Mouse (Mus musculus) thymus, adult 2 months (tissue): ENCODE results near the gene Cln6. TPM values are rescaled to one million over a fixed set of nuclear protein-coding genes. Genes with fewer than 3 reads are reported as not detected.
A peak's percentile ranks its signal among the peaks of the same experiment; 100 is the strongest.

Source experiments
- DNase-seq: peaks from one replicate; pipeline ENCODE4 v3.0.0; 2021
- H3K27ac ChIP-seq: fragments of 200-500 bp; 2 replicates; pipeline ENCODE4 v1.5.1; 2012; ENCODE audit warnings: low read length, control low read depth; ENCODE audit not compliant: control insufficient read depth, insufficient read depth
- H3K27me3 ChIP-seq: fragments of 200-500 bp; 2 replicates; pipeline ENCODE4 v1.6.1; 2012; ENCODE audit warnings: mild to moderate bottlenecking, low read length, moderate library complexity, mixed read lengths; ENCODE audit not compliant: control insufficient read depth, insufficient read depth
- H3K36me3 ChIP-seq: fragments of 200-500 bp; 2 replicates; pipeline ENCODE4 v1.6.1; 2012; ENCODE audit warnings: mild to moderate bottlenecking, low read length, moderate library complexity; ENCODE audit not compliant: control insufficient read depth, insufficient read depth
- H3K4me1 ChIP-seq: fragments of 200-500 bp; replicated peaks from 2 replicates; pipeline ENCODE4 v1.6.1; 2012; ENCODE audit warnings: low read length; ENCODE audit not compliant: control insufficient read depth, insufficient read depth
- H3K4me3 ChIP-seq: fragments of 200-500 bp; 2 replicates; pipeline ENCODE4 v1.5.1; 2012; ENCODE audit warnings: mild to moderate bottlenecking, low read length, control low read depth, moderate library complexity; ENCODE audit not compliant: control insufficient read depth, insufficient read depth
- CTCF ChIP-seq: fragments of 200-500 bp; IDR thresholded peaks from 2 replicates; pipeline ENCODE4 v1.5.1; 2012; ENCODE audit warnings: mild to moderate bottlenecking, control low read depth, low read length, moderate library complexity, borderline replicate concordance; ENCODE audit not compliant: control insufficient read depth, poor library complexity, insufficient read depth; ENCODE audit errors: extremely low read depth
- POLR2A ChIP-seq: fragments of 200-500 bp; IDR thresholded peaks from 2 replicates; pipeline ENCODE4 v1.6.1; 2012; ENCODE audit warnings: mild to moderate bottlenecking, low read length, control low read depth, moderate library complexity; ENCODE audit not compliant: control insufficient read depth, poor library complexity, insufficient read depth; ENCODE audit errors: extremely low read depth
- WGBS: fragments of 180-500 bp; shearing (Covaris S2); methylation state at CpG from one replicate; pipeline ENCODE4 v1.1.7; 2018; 5-methylcytosine and 5-hydroxymethylcytosine counted together
- polyA plus RNA-seq: library from polyadenylated mRNA; depleted of rRNA; stranded (reverse); fragments of >200 nt; gene quantifications from 2 replicates; pipeline ENCODE4 v1.2.3, GENCODE M21; 2012

The Cln6 gene
- polyA plus RNA-seq, 1 experiment, result 83.6 TPM

GRCm38 (mm10) chr9:62843356-62844024 is 4.9 kb downstream of the Cln6 start:
- Histone ChIP-seq H3K27ac (no peak overlapping the region), H3K36me3 (no peaks in the 10 kb centered on the region), H3K4me1 (peaks cover 16% of the 10 kb centered on the region), H3K4me3 (no peak overlapping the region), H3K27me3 (no peaks in the 10 kb centered on the region)
- TF ChIP-seq CTCF (no peak), POLR2A (no peak)
- 94% methylated on average over 10 of the region's 10 CpGs for WGBS
- no peak for DNase-seq

- 98% methylated on average over 5 of the region's 5 CpGs for WGBS
Observed at GRCm38 (mm10) chr9:62844461-62844860, 5.9 kb downstream of the Cln6 start.

GRCm38 (mm10) chr9:62847694-62848093 is 9.1 kb downstream of the Cln6 start:
- no peaks in the 10 kb centered on the region for H3K27me3 ChIP-seq
- WGBS, result 4% methylated on average over 3 of the region's 3 CpGs
- TF ChIP-seq POLR2A, result no peak
- peak; percentile 99 for TF ChIP-seq CTCF
- DNase-seq, result peak; percentile 87
- H3K27ac ChIP-seq, result no peak overlapping the region
- H3K36me3 ChIP-seq, result no peaks in the 10 kb centered on the region
- peaks cover 28% of the 10 kb centered on the region for H3K4me1 ChIP-seq
- no peak overlapping the region for H3K4me3 ChIP-seq

More at GRCm38 (mm10) chr9:62844461-62844860, 5.9 kb downstream of the Cln6 start:
- H3K4me1 ChIP-seq, result peaks cover 12% of the 10 kb centered on the region
- TF ChIP-seq POLR2A (no peak), CTCF (no peak)
- H3K36me3 ChIP-seq, result no peaks in the 10 kb centered on the region
- no peak for DNase-seq
- no peak overlapping the region for H3K27ac ChIP-seq
- no peaks in the 10 kb centered on the region for H3K27me3 ChIP-seq
- no peak overlapping the region for H3K4me3 ChIP-seq

- 96% methylated on average over 3 of the region's 3 CpGs for WGBS
- Histone ChIP-seq H3K27ac (no peak overlapping the region), H3K4me1 (peaks cover 29% of the 10 kb centered on the region), H3K27me3 (no peaks in the 10 kb centered on the region), H3K36me3 (no peaks in the 10 kb centered on the region), H3K4me3 (no peak overlapping the region)
- TF ChIP-seq POLR2A, result no peak
- TF ChIP-seq CTCF, result no peak
- DNase-seq, result no peak
Observed at GRCm38 (mm10) chr9:62848641-62849040, 10.1 kb downstream of the Cln6 start.

GRCm38 (mm10) chr9:62851571-62851970 is 13.0 kb downstream of the Cln6 start:
- peak; percentile 73 for DNase-seq
- Histone ChIP-seq H3K4me1 (peaks cover 31% of the 10 kb centered on the region), H3K4me3 (no peak overlapping the region), H3K27me3 (no peaks in the 10 kb centered on the region), H3K36me3 (no peaks in the 10 kb centered on the region), H3K27ac (peak overlapping the region; percentile 77)
- WGBS, result 5% methylated on average over 2 of the region's 2 CpGs
- TF ChIP-seq POLR2A (0 out of 2 replicates have a peak, but pooled peaks have one; percentile 13), CTCF (no peak)

GRCm38 (mm10) chr9:62854483-62854882 is 15.9 kb downstream of the Cln6 start:
- 68% methylated on average over 4 of the region's 4 CpGs for WGBS
- Histone ChIP-seq H3K36me3 (no peaks in the 10 kb centered on the region), H3K4me1 (peaks cover 27% of the 10 kb centered on the region), H3K27me3 (no peaks in the 10 kb centered on the region), H3K27ac (no peak overlapping the region), H3K4me3 (no peak overlapping the region)
- TF ChIP-seq CTCF (no peak), POLR2A (no peak)
- no peak for DNase-seq
